Mouse (Mus musculus) heart, postnatal 0 days (tissue): ENCODE data around the gene Pgrmc1.

Experiments used
- CTCF ChIP-seq: IDR thresholded peaks from 2 replicates; pipeline ENCODE4 v1.5.1; 2016; ENCODE audit warnings: antibody characterized with exemption, control low read depth, low read depth
- EP300 ChIP-seq: IDR thresholded peaks from 2 replicates; pipeline ENCODE4 v1.6.1; 2016; ENCODE audit warnings: antibody characterized with exemption, low read depth

DNA sequence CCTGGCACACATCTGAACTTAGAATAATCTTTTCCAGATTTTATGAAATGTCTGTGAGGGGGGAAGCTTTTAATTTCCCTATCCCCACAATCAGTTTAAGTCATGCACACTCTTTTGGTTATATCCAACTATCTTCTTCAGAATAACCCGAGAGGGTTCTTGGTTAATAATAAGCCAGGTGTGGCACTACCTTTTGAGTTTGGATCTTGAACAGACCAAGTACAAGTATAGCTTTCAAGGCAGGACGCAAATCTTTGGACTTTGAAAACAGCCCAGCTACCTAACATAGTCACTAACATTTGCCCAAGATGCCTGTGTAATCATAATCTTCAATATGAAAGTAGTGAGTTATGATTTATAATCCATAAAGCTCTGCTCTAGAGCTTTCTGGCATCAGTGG is 4.9 kb downstream of the Pgrmc1 start:
- TF ChIP-seq CTCF = no peak
- TF ChIP-seq EP300 = no peak
